Mouse (Mus musculus) urinary bladder, postnatal 25 days (tissue): ENCODE data around the gene Saxo2.

Source experiments
- DNase-seq: peaks from one replicate; pipeline ENCODE4 v3.0.0; 2022; ENCODE audit warnings: low spot score

Gene Saxo2

GRCm38 (mm10) chr7:82648353-82649080 is at the start of gene Saxo2, which contains the start of gene Efl1:
Gene Saxo2, minus strand, starts transcription at chr7:82648528.
Gene Efl1, plus strand, starts transcription at chr7:82648614.
- peak; percentile 94 for DNase-seq

DNA sequence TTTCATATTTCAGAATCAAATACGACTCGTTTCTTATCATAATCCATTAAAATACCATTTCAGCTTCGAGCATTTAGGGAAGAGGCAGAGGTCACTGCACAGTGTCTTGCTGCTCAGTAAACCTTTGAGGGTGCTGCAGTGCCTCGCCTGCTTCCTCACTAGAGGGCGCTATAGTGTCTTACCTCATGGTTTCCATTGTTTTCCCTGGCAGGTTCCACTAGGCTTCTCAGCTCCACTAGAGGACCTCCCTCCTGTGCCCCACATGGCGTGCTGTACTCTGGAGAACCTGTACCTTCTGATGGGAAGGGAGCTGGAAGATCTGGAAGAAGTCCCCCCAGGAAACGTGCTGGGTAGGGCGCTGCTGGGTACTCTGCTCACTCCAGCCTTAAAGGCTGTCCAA is 49.3 kb upstream of the Saxo2 start:
- no peak for DNase-seq

DNA sequence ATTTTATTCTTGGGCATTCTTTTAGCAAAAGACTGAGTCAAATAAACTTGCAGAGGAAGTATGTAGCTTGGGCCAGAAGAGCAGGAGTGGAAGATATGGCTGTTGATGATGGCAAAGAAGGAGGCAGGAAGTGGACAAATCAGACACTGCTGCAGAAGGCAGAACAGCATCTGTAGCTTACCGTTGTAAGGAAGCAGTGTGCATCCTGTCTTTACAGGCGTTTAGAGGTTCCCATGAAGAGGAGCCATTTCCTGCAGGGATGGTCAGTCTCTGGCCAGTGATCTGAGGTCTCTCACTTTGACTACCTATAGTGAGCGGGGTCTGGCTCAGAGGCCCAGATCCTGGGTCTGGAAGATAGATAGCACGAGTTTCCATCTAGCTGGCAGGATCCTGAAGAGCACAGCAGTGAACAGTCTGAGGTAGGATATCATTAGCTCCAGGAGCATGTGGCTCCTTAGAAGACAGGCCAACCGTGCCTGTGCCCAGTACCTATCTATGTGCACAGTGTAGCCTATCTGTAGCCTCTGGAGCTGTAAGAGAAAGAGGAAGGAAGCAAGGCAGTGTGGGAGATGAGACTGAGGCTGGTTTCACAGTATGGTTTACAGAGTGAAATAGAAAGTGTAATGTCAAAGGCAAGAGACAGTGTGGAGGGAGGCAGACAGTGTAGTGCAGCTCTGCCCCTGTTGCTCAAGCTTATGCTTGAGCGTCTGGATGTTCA is 42.9 kb upstream of the Saxo2 start:
- DNase-seq: no peak

DNA sequence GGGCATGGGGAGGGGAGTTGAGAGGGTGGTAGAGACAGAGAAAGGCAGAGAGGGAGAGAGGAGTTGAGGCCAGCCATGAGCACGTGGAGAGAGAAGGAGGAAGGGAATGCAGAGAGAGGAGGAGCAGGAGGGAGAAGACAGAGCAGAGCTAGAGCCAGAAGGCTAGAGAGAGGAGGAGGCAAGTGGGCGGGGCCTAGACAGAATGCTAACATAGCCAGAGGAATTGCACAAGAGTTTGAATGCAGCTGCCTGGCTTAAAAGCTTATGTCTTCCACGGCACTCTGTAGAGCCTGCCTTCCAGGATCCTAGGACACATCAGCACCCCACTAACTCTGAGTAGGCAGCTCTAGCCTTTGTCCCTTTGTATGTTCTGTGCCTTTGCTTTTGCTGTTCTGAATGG is 40.4 kb upstream of the Saxo2 start:
- DNase-seq: peak; percentile 38

- no peak for DNase-seq
These were observed 31.6 kb upstream of the Saxo2 start for GRCm38 (mm10) chr7:82679901-82680300.

DNA sequence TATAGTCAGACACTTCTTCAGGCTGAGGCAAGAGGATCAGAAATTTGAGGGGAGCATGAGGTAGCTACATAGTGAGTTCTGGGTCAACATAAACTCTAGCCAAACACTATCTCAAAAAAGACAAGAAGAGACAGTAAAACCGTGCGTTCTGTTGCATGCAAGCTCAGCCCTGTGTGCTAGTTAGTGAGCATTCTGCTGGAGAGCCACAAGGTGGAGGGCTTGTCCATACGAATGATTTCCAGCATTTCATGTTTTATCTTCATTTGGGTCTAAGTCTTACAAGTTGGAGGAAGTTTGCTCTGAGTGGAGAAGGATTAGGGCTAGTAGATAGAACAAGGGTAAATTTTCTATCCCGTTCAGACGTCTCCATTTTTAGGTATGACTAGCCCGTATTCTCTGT is 28.5 kb upstream of the Saxo2 start:
- no peak for DNase-seq

DNA sequence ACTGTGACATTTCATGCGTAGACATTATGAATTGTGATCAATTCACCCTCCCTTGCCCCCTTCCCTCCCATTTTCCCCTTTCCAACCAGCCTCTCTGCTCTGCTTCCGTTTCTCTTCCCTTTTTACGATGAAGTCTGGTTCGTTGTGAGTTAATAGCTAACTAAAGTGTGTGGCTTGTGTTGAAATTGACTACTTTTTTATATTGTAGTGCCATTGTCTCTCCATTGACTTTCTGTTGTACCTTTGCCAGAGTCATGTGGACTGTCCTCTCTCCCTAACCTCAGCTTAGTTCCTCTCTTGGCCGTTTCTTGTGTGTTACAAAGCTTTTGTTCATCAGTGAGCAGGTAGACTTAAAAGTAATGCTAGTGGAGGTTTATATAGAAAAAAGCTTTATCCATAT is 27.7 kb upstream of the Saxo2 start:
- DNase-seq: no peak

- no peak for DNase-seq
These were observed 16.3 kb upstream of the Saxo2 start for GRCm38 (mm10) chr7:82664604-82665003.

- no peak for DNase-seq
These were observed 735 bp upstream of the Saxo2 start for GRCm38 (mm10) chr7:82649081-82649445.

- DNase-seq: no peak
These were observed 419 bp downstream of the Saxo2 start for GRCm38 (mm10) chr7:82647909-82648308.

GRCm38 (mm10) chr7:82647183-82647582 is 1.1 kb downstream of the Saxo2 start:
- no peak for DNase-seq

GRCm38 (mm10) chr7:82625342-82625741 is 23.0 kb downstream of the Saxo2 start:
- DNase-seq: peak; percentile 29

DNA sequence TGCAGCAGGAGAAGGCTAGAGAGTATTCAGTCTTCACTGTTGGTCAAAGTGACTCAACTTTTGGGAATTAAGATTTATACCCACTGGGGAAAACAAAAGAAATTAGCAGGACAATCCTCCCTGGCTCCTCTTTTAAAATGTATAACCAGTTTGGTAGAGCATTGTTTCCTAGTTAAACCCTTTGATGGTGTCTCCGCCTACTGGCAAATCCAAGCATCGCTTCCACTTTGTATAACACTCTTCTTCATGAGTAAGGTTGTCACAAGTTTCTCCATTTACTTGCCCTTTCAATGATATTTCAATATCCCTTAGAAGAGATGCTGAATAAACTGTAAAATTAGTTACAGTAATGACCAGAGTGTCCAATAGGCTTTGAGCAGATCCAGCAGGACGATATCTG is 38.7 kb downstream of the Saxo2 start:
- no peak for DNase-seq

DNA sequence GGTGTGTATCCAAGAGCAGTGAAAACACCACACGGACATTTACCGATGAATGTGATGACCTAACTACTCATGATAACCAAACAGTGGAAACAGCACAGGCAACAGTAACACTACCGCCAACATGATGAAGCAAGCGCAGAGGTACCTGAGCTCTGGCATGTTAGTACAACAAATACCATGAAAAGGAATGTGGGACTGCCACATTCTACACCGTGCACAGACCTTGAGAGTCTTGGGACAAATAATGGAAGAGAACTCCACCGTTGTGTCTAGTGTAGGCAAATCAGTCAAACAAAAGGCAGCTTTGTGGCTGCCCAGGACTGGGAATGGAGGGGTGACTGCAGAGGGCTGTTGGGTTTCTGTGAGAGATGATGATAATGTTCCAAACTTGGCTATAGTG is 42.9 kb downstream of the Saxo2 start:
- no peak for DNase-seq

DNA sequence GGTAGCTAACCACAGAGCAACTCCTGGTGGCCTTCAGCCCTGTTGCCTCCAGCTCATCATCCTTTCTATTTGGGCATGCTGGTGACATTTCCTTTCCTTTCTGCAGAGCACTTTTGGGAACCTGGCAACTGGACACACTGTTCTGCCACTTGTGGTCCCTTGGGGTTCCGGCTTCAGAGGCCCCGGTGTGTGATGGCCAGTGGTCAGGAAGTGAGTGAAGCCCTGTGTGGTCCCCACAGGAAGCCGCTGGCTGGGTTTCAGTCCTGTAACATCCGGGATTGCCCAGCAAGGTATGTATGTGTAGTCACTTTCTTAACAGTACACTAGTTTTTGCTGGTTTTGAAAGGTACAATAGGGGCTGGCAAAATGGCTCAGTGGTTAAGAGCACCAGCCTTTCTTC is 46.3 kb downstream of the Saxo2 start:
- no peak for DNase-seq

GRCm38 (mm10) chr7:82590931-82591330 is 57.4 kb downstream of the Saxo2 start:
- no peak for DNase-seq
